Mouse (Mus musculus) ES-Bruce4 (cell line): ENCODE results near the gene Rhobtb1.

Experiments
- CTCF ChIP-seq: IDR thresholded peaks from one replicate; pipeline ENCODE4 v1.8.1; 2011; ENCODE audit warnings: low read depth, low read length
- EP300 ChIP-seq: IDR thresholded peaks from 2 replicates; pipeline ENCODE4 v1.6.1; 2011; ENCODE audit warnings: low read depth, low read length; ENCODE audit not compliant: insufficient read depth
- POLR2A ChIP-seq: IDR thresholded peaks from one replicate; pipeline ENCODE4 v1.8.1; 2011; ENCODE audit warnings: low read length; ENCODE audit not compliant: insufficient read depth

DNA sequence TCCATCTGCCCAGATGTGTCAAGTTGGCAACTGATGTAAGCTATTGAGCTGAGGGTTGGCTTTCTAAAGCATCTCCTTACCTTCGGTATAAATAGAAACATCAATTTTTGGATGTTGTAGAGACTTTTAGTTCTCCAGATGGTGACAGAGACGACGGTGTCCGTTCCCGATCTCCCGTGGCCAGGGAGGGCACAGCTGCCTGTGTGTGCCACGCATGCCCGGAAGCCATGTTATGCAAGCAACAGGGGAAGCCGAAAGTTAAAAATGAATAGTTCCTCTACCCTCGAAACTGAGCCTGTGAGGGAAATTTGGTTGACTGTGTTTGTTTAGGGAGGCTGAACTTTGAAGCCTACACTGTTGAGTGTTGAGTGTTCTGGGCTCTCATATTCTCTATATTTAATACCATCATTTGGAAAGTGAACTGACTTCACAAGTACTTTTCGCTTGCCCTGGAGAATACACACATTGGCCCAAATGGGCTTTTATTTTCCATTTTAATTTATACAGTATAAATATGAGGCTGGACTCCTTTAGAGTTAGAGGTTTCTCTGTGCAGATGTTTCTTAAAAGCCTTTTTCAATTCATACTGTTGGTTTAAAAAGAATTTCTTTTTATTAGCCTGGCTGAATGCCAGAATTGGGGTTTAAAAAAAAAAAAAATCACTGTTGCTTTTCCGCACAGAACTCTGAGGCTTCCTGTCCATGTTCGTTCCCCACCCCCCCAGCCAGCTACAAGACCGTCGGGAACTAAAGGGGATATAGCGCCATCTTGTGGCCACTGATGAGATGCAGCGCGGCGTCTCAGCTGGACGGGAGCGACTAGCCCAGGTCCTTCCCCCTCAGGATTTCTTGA is 169.7 kb downstream of the Rhobtb1 start:
- TF ChIP-seq POLR2A (no peak), EP300 (peak; percentile 59; the same call in 1 of the 2 replicates), CTCF (peak; percentile 94)
